10 mouse cellular contexts compared by ENCODE assay signal in genomic region chr1:52299559-52299958, GRCm38 (mm10).
DNase-seq lines count a peak whose midpoint lies in the region; ATAC-seq and TF ChIP-seq lines count a peak whose summit lies in the region.
"Had no signal": no experiment of that assay in that cellular context is flagged by ENCODE, and none has a peak within 500 bp of the region (broad histone marks: within the 10 kb centered on the region; RNA-seq: fewer than 3 reads in every experiment).

No protein-coding gene starts in this region.

- peak; percentile 54 for TF ChIP-seq RAD21 in CH12.LX (IDR thresholded peaks at IDR 0.05; ENCODE audit: low read depth, low read length)

- WGBS in forebrain, embryonic 14.5 days = 76% methylated on average over 7 of the region's 7 CpGs
- 77% methylated on average over 7 of the region's 7 CpGs for WGBS in forebrain, embryonic 13.5 days
- 68% methylated on average over 7 of the region's 7 CpGs for whole genome bisulfite sequencing in intestine, postnatal 0 days
- 68% methylated on average over 7 of the region's 7 CpGs for WGBS in intestine, embryonic 16.5 days

- no peak overlapping the region for H3K9ac ChIP-seq in forebrain, embryonic 14.5 days (ENCODE audit: low read length)
- H3K9ac ChIP-seq in forebrain, embryonic 13.5 days = no peak overlapping the region
- H3K9ac ChIP-seq in intestine, postnatal 0 days (ENCODE audit: low read depth, low read length) = no peak overlapping the region
- H3K9ac ChIP-seq in intestine, embryonic 16.5 days (ENCODE audit: low read depth, low read length) = no peak overlapping the region
- H3K9ac ChIP-seq in CH12.LX (ENCODE audit: insufficient read depth, low read depth) = no peak overlapping the region
- H3K9ac ChIP-seq: liver, embryonic 15.5 days had no signal

- dilution Hi-C loops in CH12.LX (cut with MboI; ENCODE audit: extremely low pct_ligation_motif_present, extremely low pct_unique_long_range_greater_than_20kb, low sequenced_read_pairs) = no loop called here

- H3K36me3 ChIP-seq in forebrain, embryonic 14.5 days (ENCODE audit: control insufficient read depth, insufficient read depth, low read length) = no peaks in the 10 kb centered on the region
- no peaks in the 10 kb centered on the region for H3K36me3 ChIP-seq in forebrain, embryonic 13.5 days (ENCODE audit: poor library complexity, severe bottlenecking)
- H3K36me3 ChIP-seq in intestine, postnatal 0 days (ENCODE audit: control insufficient read depth, insufficient read depth) = no peaks in the 10 kb centered on the region
- no peaks in the 10 kb centered on the region for H3K36me3 ChIP-seq in intestine, embryonic 16.5 days (ENCODE audit: control insufficient read depth, insufficient read depth, low read length)
- H3K36me3 ChIP-seq in CH12.LX (replicated peaks in 1 of 2; ENCODE audit: control insufficient read depth in 1 of 2, insufficient read depth in 1 of 2, low read length in 1 of 2) = no peaks in the 10 kb centered on the region
- H3K36me3 ChIP-seq: liver, embryonic 15.5 days had no signal

- no peaks in the 10 kb centered on the region for H3K27me3 ChIP-seq in forebrain, embryonic 14.5 days (replicated peaks; ENCODE audit: control insufficient read depth, insufficient read depth, low read length)
- H3K27me3 ChIP-seq in forebrain, embryonic 13.5 days = no peaks in the 10 kb centered on the region
- H3K27me3 ChIP-seq in intestine, postnatal 0 days (replicated peaks; ENCODE audit: control insufficient read depth, insufficient read depth, low read length) = no peaks in the 10 kb centered on the region
- H3K27me3 ChIP-seq in intestine, embryonic 16.5 days (replicated peaks; ENCODE audit: control insufficient read depth, insufficient read depth, low read length) = no peaks in the 10 kb centered on the region
- H3K27me3 ChIP-seq in CH12.LX (replicated peaks) = no peaks in the 10 kb centered on the region
- H3K27me3 ChIP-seq: liver, embryonic 15.5 days had no signal

- ATAC-seq in forebrain, embryonic 14.5 days = peak; percentile 49; the same call in 1 of the 2 replicates
- ATAC-seq in forebrain, embryonic 13.5 days = no peak
- ATAC-seq in intestine, postnatal 0 days = no peak
- ATAC-seq in intestine, embryonic 16.5 days = no peak
- no peak for ATAC-seq in megakaryocyte, adult 5-6 weeks (ENCODE audit: poor library complexity, severe bottlenecking)

- H3K79me2 ChIP-seq in CH12.LX (replicated peaks; ENCODE audit: control insufficient read depth, extremely low read depth, insufficient read depth, poor library complexity, severe bottlenecking) = no peaks in the 10 kb centered on the region

- H3K4me2 ChIP-seq in forebrain, embryonic 14.5 days (ENCODE audit: low read length) = no peak overlapping the region
- H3K4me2 ChIP-seq in forebrain, embryonic 13.5 days = no peak overlapping the region
- H3K4me2 ChIP-seq in intestine, postnatal 0 days (replicated peaks; ENCODE audit: low read depth) = no peak overlapping the region
- no peak overlapping the region for H3K4me2 ChIP-seq in intestine, embryonic 16.5 days (ENCODE audit: low read depth, low read length)
- H3K4me2 ChIP-seq in CH12.LX (ENCODE audit: insufficient read depth, low read depth, poor library complexity, severe bottlenecking) = no peak overlapping the region
- H3K4me2 ChIP-seq: liver, embryonic 15.5 days had no signal

- DNase-seq in forebrain, embryonic 14.5 days (ENCODE audit: low spot score) = peak; percentile 58
- no peak for DNase-seq in CH12.LX (ENCODE audit: extremely low read depth)
- DNase-seq in brain, embryonic 18.5 days (ENCODE audit: low read depth, low spot score) = peak; percentile 24
- no peak for DNase-seq in testis, postnatal 14 days (ENCODE audit: low spot score)
- DNase-seq: thymus, adult 2 months had no signal

- no peak overlapping the region for H3K27ac ChIP-seq in forebrain, embryonic 14.5 days (ENCODE audit: low read depth, low read length)
- no peak overlapping the region for H3K27ac ChIP-seq in forebrain, embryonic 13.5 days
- no peak overlapping the region for H3K27ac ChIP-seq in intestine, postnatal 0 days (ENCODE audit: low read depth, low read length)
- no peak overlapping the region for H3K27ac ChIP-seq in intestine, embryonic 16.5 days (ENCODE audit: low read length)
- H3K27ac ChIP-seq in CH12.LX (ENCODE audit: insufficient read depth, low read depth) = no peak overlapping the region
- H3K27ac ChIP-seq: liver, embryonic 15.5 days had no signal

- no peak overlapping the region for H3K4me3 ChIP-seq in forebrain, embryonic 14.5 days (ENCODE audit: low read depth, low read length)
- no peak overlapping the region for H3K4me3 ChIP-seq in forebrain, embryonic 13.5 days
- no peak overlapping the region for H3K4me3 ChIP-seq in intestine, postnatal 0 days (ENCODE audit: low read depth, low read length)
- no peak overlapping the region for H3K4me3 ChIP-seq in intestine, embryonic 16.5 days (ENCODE audit: low read length)
- no peak overlapping the region for H3K4me3 ChIP-seq in CH12.LX (replicated peaks in 1 of 3; ENCODE audit: low read depth in 2 of 3, low read length in 2 of 3, poor library complexity in 1 of 3)
- H3K4me3 ChIP-seq: liver, embryonic 15.5 days had no signal

- TF ChIP-seq EP300 in CH12.LX (IDR thresholded peaks at IDR 0.05; ENCODE audit: low read length) = no peak

- in situ Hi-C loops in CH12.LX (cut with MboI; ENCODE audit: low pct_ligation_motif_present, low pct_unique_long_range_greater_than_20kb, low sequenced_read_pairs) = loop anchor here (10.0 kb wide), 1 partner anchor 195 kb away; no protein-coding TSS in a partner anchor

- peak; percentile 66 for TF ChIP-seq CTCF in intestine, postnatal 0 days (IDR thresholded peaks at IDR 0.05; ENCODE audit: low read depth)
- peak in 1 of 2 experiments; percentile 42; a peak in 2 of 4 replicates for TF ChIP-seq CTCF in CH12.LX (conservative IDR thresholded peaks at IDR 0.05 in 1 of 2, IDR thresholded peaks at IDR 0.05 in 1 of 2; ENCODE audit: low read depth in 2 of 2, low read length in 2 of 2)

- no peak for TF ChIP-seq POLR2A in CH12.LX (IDR thresholded peaks at IDR 0.05; ENCODE audit: low read depth, low read length)

- no peaks in the 10 kb centered on the region for H3K9me3 ChIP-seq in forebrain, embryonic 14.5 days (replicated peaks; ENCODE audit: control insufficient read depth, low read length)
- H3K9me3 ChIP-seq in forebrain, embryonic 13.5 days (replicated peaks) = no peaks in the 10 kb centered on the region
- no peaks in the 10 kb centered on the region for H3K9me3 ChIP-seq in intestine, postnatal 0 days (ENCODE audit: control insufficient read depth)
- no peaks in the 10 kb centered on the region for H3K9me3 ChIP-seq in intestine, embryonic 16.5 days (ENCODE audit: control insufficient read depth, low read length)
- H3K9me3 ChIP-seq in CH12.LX (replicated peaks; ENCODE audit: low read length) = no peaks in the 10 kb centered on the region
- H3K9me3 ChIP-seq: liver, embryonic 15.5 days had no signal

- H3K4me1 ChIP-seq in forebrain, embryonic 14.5 days (ENCODE audit: control insufficient read depth, insufficient read depth, low read length) = no peaks in the 10 kb centered on the region
- H3K4me1 ChIP-seq in forebrain, embryonic 13.5 days = no peaks in the 10 kb centered on the region
- H3K4me1 ChIP-seq in intestine, postnatal 0 days (replicated peaks; ENCODE audit: control insufficient read depth, insufficient read depth, low read length) = 0 out of 2 replicates have a peak, but pooled peaks cover 6% of the 10 kb centered on the region
- no peaks in the 10 kb centered on the region for H3K4me1 ChIP-seq in intestine, embryonic 16.5 days (ENCODE audit: control insufficient read depth, insufficient read depth, low read length)
- H3K4me1 ChIP-seq in CH12.LX (ENCODE audit: control insufficient read depth in 1 of 2, insufficient read depth in 2 of 2) = peaks cover 8 to 24% of the 10 kb centered on the region in 2 experiments
- H3K4me1 ChIP-seq: liver, embryonic 15.5 days had no signal

TF ChIP-seq in CH12.LX, 34 proteins besides CTCF, POLR2A, EP300 and RAD21:
- TF ChIP-seq IRF4 (IDR thresholded peaks at IDR 0.05; ENCODE audit: low read depth, low read length) (no peak), JUND (conservative IDR thresholded peaks at IDR 0.05; ENCODE audit: low read depth, low read length) (no peak), MXI1 (IDR thresholded peaks at IDR 0.05; ENCODE audit: low read depth, low read length) (no peak), UBTF (IDR thresholded peaks at IDR 0.05; ENCODE audit: low read depth, low read length) (no peak), ETS1 (conservative IDR thresholded peaks at IDR 0.05; ENCODE audit: low read depth, low read length) (no peak), MAFK (IDR thresholded peaks at IDR 0.05; ENCODE audit: insufficient replicate concordance, low read length) (no peak), USF2 (conservative IDR thresholded peaks at IDR 0.05; ENCODE audit: low read depth, low read length) (no peak), JUN (IDR thresholded peaks at IDR 0.05; ENCODE audit: insufficient read depth, low read depth, low read length) (no peak), E2F4 (IDR thresholded peaks at IDR 0.05; ENCODE audit: insufficient replicate concordance, low read depth, low read length) (no peak), USF1 (IDR thresholded peaks at IDR 0.05; ENCODE audit: low read depth, low read length) (no peak), CHD1 (IDR thresholded peaks at IDR 0.05; ENCODE audit: low read depth, low read length) (no peak), ZC3H11A (IDR thresholded peaks at IDR 0.05; ENCODE audit: low read depth, low read length) (no peak), ZNF384 (IDR thresholded peaks at IDR 0.05; ENCODE audit: low read depth, low read length) (no peak)

Comparison
In these comparisons a context has a peak if more than half of its experiments do, and no peak if none do; other contexts are left out.
1. DNase-seq: peak in forebrain, embryonic 14.5 days (single experiment) and brain, embryonic 18.5 days (single experiment); none in CH12.LX (single experiment) and testis, postnatal 14 days (single experiment).